Mouse (Mus musculus) testis, adult 2 months (tissue): ENCODE measurements at regions not wholly inside any gene's neighbourhood (a gene's known extent, or its start where the extent isn't known, plus 50 kb on each side); places are given as distances from the start of the nearest gene placed in this dataset.

Source experiments
- H3K27ac ChIP-seq: fragments of 200-500 bp; 2 replicates; pipeline ENCODE4 v1.5.1; 2012; ENCODE audit warnings: low read depth, low read length; ENCODE audit not compliant: control insufficient read depth, insufficient read depth
- H3K27me3 ChIP-seq: fragments of 200-500 bp; 2 replicates; pipeline ENCODE4 v1.6.1; 2012; ENCODE audit warnings: mild to moderate bottlenecking, low read length, moderate library complexity; ENCODE audit not compliant: control insufficient read depth, insufficient read depth
- H3K36me3 ChIP-seq: fragments of 200-500 bp; 2 replicates; pipeline ENCODE4 v1.6.1; 2012; ENCODE audit warnings: mild to moderate bottlenecking, low read length; ENCODE audit not compliant: control insufficient read depth, insufficient read depth
- H3K4me1 ChIP-seq: fragments of 200-500 bp; 2 replicates; pipeline ENCODE4 v1.6.1; 2012; ENCODE audit warnings: low read length; ENCODE audit not compliant: control insufficient read depth, insufficient read depth
- H3K4me3 ChIP-seq: fragments of 200-500 bp; 2 replicates; pipeline ENCODE4 v1.5.1; 2012; ENCODE audit warnings: low read depth, mild to moderate bottlenecking, low read length, moderate library complexity, mixed read lengths; ENCODE audit not compliant: control insufficient read depth
- CTCF ChIP-seq: fragments of 200-500 bp; IDR thresholded peaks from 2 replicates; pipeline ENCODE4 v1.5.1; 2012; ENCODE audit warnings: low read depth, mild to moderate bottlenecking, inconsistent platforms, low read length, moderate library complexity; ENCODE audit not compliant: control insufficient read depth, insufficient read depth, insufficient replicate concordance
- POLR2A ChIP-seq: fragments of 200-500 bp; IDR thresholded peaks from 2 replicates; pipeline ENCODE4 v1.6.1; 2012; ENCODE audit warnings: low read depth, mild to moderate bottlenecking, inconsistent platforms, low read length, moderate library complexity; ENCODE audit not compliant: control insufficient read depth

GRCm38 (mm10) chr7:83078695-83079094 lies 211.6 kb downstream of the Mex3b start:
- Histone ChIP-seq H3K36me3 (no peaks in the 10 kb centered on the region), H3K4me1 (no peaks in the 10 kb centered on the region), H3K4me3 (no peak overlapping the region), H3K27ac (no peak overlapping the region), H3K27me3 (no peaks in the 10 kb centered on the region)
- TF ChIP-seq POLR2A (no peak), CTCF (no peak)

DNA sequence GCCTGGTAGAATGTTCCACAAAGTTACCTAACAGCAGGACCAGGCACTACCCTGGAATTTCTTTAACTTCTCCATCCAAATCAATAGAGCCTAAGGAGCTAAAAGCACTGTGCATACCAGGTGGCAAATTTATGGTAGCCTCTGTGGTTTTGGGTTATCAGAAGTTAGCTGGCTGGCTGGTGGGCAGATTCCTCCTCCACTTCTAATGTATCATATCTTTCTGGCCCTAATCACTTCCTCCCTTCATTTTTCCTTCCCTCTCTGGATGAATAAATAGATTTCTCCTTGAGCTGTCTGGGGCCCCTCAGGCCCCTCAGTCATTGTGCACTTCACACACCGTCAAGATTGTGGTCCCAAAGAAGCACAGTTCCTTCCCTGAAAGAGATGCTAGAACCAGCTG lies 212.7 kb downstream of the Mex3b start:
- TF ChIP-seq POLR2A (no peak), CTCF (no peak)
- no peaks in the 10 kb centered on the region for H3K36me3 ChIP-seq
- no peak overlapping the region for H3K4me3 ChIP-seq
- no peaks in the 10 kb centered on the region for H3K4me1 ChIP-seq
- no peaks in the 10 kb centered on the region for H3K27me3 ChIP-seq
- H3K27ac ChIP-seq: no peak overlapping the region

DNA sequence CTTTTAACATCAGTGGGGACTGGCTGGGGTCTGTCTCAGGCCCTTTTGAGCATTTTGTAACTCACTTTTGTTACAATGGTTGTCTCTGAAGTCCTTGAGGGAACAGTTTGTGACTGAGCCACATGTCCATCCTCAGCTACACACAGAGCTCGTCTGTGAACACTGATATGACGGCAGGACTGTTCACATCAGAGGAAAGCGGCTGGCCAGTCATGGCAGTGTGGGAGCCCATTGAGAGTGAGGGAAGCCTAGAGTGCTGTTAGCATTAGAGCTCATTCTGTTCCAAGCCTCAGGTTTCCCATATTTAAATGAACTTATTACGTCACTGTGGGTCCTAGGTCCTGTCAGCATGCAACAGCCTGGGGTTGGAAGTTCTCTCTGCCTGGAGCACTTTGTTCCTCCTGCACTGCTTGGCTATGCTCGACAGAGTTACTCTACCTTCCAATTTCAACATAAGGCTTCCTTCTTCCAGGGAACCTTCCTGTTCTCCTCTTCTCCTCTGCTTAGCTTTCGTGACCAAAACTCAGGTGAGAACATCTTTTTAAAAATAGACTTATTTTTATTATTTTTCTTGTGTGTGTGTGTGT lies 217.5 kb downstream of the Mex3b start:
- H3K27me3 ChIP-seq: no peaks in the 10 kb centered on the region
- H3K4me3 ChIP-seq: no peak overlapping the region
- peak overlapping the region; percentile 44 for H3K27ac ChIP-seq
- TF ChIP-seq CTCF (no peak), POLR2A (no peak)
- H3K36me3 ChIP-seq: no peaks in the 10 kb centered on the region
- no peaks in the 10 kb centered on the region for H3K4me1 ChIP-seq

DNA sequence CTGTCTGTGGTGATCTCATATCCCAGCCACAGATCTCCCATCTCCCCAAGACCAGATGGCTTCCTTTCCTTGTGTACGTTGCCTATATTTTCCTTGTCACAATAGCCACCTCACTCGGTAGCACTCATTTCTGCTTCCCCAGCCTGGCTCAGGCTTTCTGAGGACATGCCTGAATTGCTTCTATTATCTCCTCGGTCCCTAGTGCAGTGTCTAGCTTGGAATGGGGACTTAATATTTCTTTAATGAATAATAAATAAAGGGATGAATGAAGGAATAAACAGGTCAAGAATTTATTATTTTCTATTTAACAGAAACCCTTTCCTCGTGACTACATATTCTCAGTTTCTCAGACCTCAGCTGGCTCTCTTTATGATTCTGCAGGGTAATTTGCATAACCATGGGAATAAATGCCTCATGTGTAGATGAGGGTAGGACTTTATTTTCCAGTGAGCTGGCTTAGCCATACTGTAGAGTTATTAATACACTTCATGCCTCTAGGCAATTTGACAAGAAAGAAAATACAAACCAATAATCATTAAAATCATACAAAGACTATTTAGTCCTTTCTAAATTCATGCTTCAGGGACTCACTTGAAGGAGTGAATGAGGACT lies 218.5 kb downstream of the Mex3b start:
- Histone ChIP-seq H3K4me3 (no peak overlapping the region; the same call in 1 of the 2 replicates), H3K36me3 (no peaks in the 10 kb centered on the region), H3K4me1 (no peaks in the 10 kb centered on the region), H3K27ac (peak overlapping the region; percentile 40), H3K27me3 (no peaks in the 10 kb centered on the region)
- TF ChIP-seq CTCF: no peak
- no peak for TF ChIP-seq POLR2A

DNA sequence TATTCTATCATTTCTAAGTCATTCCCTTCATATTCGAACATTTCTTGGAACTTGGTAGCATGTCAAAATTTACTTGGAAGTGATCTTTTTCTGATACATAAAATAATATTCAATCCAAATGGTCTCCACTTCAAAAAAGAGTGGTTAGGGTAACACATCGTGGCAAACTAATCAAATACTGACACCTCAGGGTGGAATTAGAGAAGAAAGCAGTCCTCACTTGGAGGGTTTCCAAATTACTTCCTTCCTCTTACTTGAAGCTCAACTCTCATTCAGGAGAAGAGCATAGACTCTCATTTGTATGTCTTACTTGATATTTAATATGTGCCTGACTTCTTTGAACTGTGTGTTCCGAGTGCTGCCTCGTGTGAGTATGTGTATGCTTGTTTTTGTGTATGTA lies 220.3 kb downstream of the Mex3b start:
- Histone ChIP-seq H3K4me3 (no peak overlapping the region), H3K27me3 (no peaks in the 10 kb centered on the region), H3K36me3 (no peaks in the 10 kb centered on the region), H3K27ac (no peak overlapping the region), H3K4me1 (no peaks in the 10 kb centered on the region)
- no peak for TF ChIP-seq CTCF

GRCm38 (mm10) chr7:83088125-83088524 lies 221.0 kb downstream of the Mex3b start:
- H3K27me3 ChIP-seq: no peaks in the 10 kb centered on the region
- no peak overlapping the region for H3K27ac ChIP-seq
- no peak for TF ChIP-seq POLR2A
- no peak for TF ChIP-seq CTCF
- no peaks in the 10 kb centered on the region for H3K36me3 ChIP-seq
- H3K4me1 ChIP-seq: no peaks in the 10 kb centered on the region
- no peak overlapping the region for H3K4me3 ChIP-seq

DNA sequence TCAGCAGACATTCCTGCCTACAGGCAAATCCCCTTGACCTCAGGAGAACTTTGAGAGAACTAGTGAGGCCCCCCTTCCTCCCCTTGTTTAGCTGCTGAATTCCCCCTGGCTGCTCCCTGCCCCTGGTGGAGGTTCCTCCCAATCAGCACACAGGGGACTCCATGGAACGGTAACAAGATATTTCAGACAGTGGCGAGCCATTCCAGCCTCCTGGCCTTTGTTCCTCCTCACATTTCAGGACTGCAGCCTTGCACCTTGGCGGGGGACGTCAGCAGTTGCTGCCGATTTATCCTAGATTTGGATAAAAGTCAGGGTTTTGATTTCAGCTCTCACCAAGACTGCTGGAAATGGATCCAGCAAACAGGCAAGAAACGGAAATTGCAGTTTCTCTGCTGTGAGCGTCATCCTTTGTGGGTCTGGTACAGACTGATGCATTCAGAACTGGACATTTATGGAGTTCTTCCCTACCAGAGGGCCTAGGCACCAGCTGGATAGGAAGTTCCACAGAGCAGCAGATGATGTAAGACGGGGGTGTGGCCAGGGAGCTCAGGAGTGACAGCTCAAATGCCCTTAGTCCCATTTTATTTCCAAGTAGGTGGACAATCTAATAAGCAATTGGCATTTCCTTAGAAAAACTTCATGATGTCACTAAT lies 222.3 kb downstream of the Mex3b start:
- TF ChIP-seq POLR2A: no peak
- no peak for TF ChIP-seq CTCF
- Histone ChIP-seq H3K36me3 (no peaks in the 10 kb centered on the region), H3K4me1 (no peaks in the 10 kb centered on the region), H3K27me3 (no peaks in the 10 kb centered on the region), H3K27ac (no peak overlapping the region), H3K4me3 (no peak overlapping the region)

DNA sequence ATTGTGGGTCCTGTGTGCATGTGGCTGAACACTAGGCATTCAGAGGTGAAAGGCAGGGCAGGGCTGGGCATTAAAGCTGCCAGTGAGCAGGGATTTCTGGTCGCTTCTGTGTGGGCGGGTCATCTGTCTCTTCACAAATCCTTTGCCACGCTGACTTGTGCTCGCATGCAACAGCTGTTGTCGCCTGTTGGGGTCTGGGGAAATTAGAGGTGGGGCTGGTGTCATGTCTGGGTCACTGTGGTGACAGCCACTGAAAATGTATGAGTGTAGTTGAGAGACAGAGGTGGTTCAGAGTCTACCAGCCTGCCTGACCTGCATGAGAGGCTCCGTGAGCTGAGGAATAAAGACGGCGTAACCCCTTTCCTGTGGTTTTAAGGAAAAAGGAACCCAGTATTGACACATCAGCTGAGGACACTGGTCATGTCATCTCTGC lies 226.8 kb downstream of the Mex3b start:
- Histone ChIP-seq H3K36me3 (no peaks in the 10 kb centered on the region), H3K27ac (no peak overlapping the region), H3K4me3 (no peak overlapping the region), H3K27me3 (no peaks in the 10 kb centered on the region), H3K4me1 (no peaks in the 10 kb centered on the region)
- no peak for TF ChIP-seq CTCF
- TF ChIP-seq POLR2A: no peak
